Mouse (Mus musculus): Measurements from ENCODE around the gene Sik2. TPM values are rescaled to one million over a fixed set of nuclear protein-coding genes. Genes with fewer than 3 reads are reported as not detected.
A peak's percentile ranks its signal among the peaks of the same experiment; 100 is the strongest.

Sik2 gene
- total and polyA plus RNA-seq, 3 experiments, result 7.5 to 12.1 TPM; not detected in 1

DNA sequence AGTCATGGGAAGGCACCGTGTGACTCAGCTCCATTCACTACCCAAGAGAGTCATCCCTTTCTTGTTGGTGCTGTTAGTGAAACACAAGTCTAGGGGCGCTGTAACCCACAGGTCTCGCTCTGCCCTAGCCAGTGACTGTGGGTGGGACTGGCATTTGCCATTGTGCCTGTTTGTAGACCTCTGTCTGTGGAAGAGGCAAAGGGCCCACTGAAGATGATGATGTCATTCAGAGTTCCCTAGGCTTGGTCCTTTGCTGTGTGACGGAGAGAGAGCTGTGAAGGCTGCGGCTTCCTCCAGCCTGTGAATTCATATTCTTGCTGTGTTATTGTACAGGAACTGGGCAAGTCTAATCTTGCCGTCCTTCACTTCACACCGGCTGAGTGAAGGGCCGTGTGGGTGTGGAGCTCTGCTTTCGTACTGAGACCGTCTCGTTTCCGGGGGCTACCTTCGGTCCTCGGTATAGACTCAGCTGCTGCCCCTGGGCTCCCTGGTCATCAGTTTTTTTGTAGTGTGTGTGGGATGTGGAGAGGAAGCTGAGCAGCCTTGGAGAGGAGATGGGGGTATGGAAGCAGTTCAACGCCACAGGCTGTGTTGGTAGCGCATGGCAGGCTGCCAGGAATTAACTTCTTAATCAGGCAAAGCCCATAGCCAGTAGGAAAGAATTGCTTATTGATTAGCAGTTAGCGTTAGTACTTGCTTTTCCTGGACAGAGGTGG lies 156.1 kb downstream of the Sik2 start (continued):
- no peak for TF ChIP-seq BHLHE40 (IDR thresholded peaks at IDR 0.05; ENCODE audit: borderline replicate concordance, low read depth, low read length)
- TF ChIP-seq USF1 (IDR thresholded peaks at IDR 0.05; ENCODE audit: low read depth, low read length), result no peak
- TF ChIP-seq MAZ (IDR thresholded peaks at IDR 0.05; ENCODE audit: low read depth, low read length), result no peak
- peak; percentile 32 for TF ChIP-seq RAD21 (IDR thresholded peaks at IDR 0.05; ENCODE audit: low read depth, low read length)
- no peak for TF ChIP-seq MYC (IDR thresholded peaks at IDR 0.05; ENCODE audit: low read depth, low read length)
- no peak for TF ChIP-seq CHD1 (IDR thresholded peaks at IDR 0.05; ENCODE audit: low read depth, low read length)
- 0 out of 2 replicates have a peak, but pooled peaks have one; percentile 19 for TF ChIP-seq HCFC1 (IDR thresholded peaks at IDR 0.05; ENCODE audit: low read depth, low read length)
- TF ChIP-seq SIN3A (IDR thresholded peaks at IDR 0.05; ENCODE audit: low read length), result peak; percentile 57; the same call in 1 of the 2 replicates
- TF ChIP-seq CHD2 (IDR thresholded peaks at IDR 0.05; ENCODE audit: low read length), result no peak
- TF ChIP-seq NELFE (IDR thresholded peaks at IDR 0.05; ENCODE audit: low read depth, low read length), result peak; percentile 39; the same call in 1 of the 2 replicates
- TF ChIP-seq ZKSCAN1 (IDR thresholded peaks at IDR 0.05; ENCODE audit: low read depth, low read length), result no peak
- TF ChIP-seq SMC3 (IDR thresholded peaks at IDR 0.05; ENCODE audit: low read depth, low read length), result peak; percentile 40

DNA sequence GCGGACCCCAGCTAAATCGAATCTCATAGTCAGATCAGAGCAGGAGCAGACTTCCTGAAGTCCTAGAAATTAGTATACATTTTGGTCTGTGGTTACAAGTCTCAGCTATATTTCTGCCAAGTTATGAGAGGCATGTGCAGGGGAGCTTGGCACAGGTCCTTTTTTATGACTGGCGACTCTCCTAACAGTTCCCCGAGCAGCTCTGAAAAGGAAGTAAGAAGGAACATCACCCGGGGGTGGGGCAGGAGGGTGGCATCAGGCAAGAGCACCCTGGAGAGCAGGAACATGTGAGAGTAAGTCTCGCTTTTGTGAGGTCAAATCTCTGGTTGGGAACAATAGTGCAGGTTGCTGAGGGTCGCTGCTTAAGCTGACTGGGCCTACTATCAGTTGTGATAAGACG lies 158.2 kb downstream of the Sik2 start:
- peak overlapping the region; percentile 36 for H3K9ac ChIP-seq (ENCODE audit: control insufficient read depth, low read depth, low read length, poor library complexity, severe bottlenecking)
- H3K9me3 ChIP-seq (replicated peaks; ENCODE audit: insufficient read depth, low read length), result no peaks in the 10 kb centered on the region
- TF ChIP-seq ZNF384 (IDR thresholded peaks at IDR 0.05; ENCODE audit: low read depth, low read length), result no peak
- peak; percentile 76 for TF ChIP-seq MXI1 (IDR thresholded peaks at IDR 0.05; ENCODE audit: low read depth, low read length)
- no peak for TF ChIP-seq HCFC1 (IDR thresholded peaks at IDR 0.05; ENCODE audit: low read depth, low read length)
- TF ChIP-seq MAZ (IDR thresholded peaks at IDR 0.05; ENCODE audit: low read depth, low read length), result 0 out of 2 replicates have a peak, but pooled peaks have one; percentile 45
- TF ChIP-seq TCF12 (IDR thresholded peaks at IDR 0.05; ENCODE audit: low read depth, low read length), result 0 out of 2 replicates have a peak, but pooled peaks have one; percentile 12
- peak; percentile 75; the same call in 1 of the 2 replicates for TF ChIP-seq SIN3A (IDR thresholded peaks at IDR 0.05; ENCODE audit: low read length)
- TF ChIP-seq MAX (IDR thresholded peaks at IDR 0.05; ENCODE audit: low read length), result peak; percentile 53
- peak; percentile 71; the same call in 1 of the 2 replicates for TF ChIP-seq GATA1 (IDR thresholded peaks at IDR 0.05; ENCODE audit: low read depth, low read length)
- peak; percentile 28 to 44; a peak in 2 of 4 replicates for TF ChIP-seq EP300 (IDR thresholded peaks at IDR 0.05; ENCODE audit: low read depth in 1 of 2, low read length in 2 of 2)
- TF ChIP-seq BHLHE40 (IDR thresholded peaks at IDR 0.05; ENCODE audit: borderline replicate concordance, low read depth, low read length), result peak; percentile 52; the same call in 1 of the 2 replicates
- TF ChIP-seq NRF1 (IDR thresholded peaks at IDR 0.05; ENCODE audit: insufficient read depth, low read depth, low read length, poor library complexity, severe bottlenecking), result no peak
- H3K79me2 ChIP-seq (ENCODE audit: control insufficient read depth, insufficient read depth, low read length, poor library complexity), result no peaks in the 10 kb centered on the region
- H3K27me3 ChIP-seq (ENCODE audit: control insufficient read depth in 1 of 2, insufficient read depth in 2 of 2, low read length in 2 of 2), result no peaks in the 10 kb centered on the region
- peaks cover 0 to 17% of the 10 kb centered on the region in 2 experiments; a peak in 2 of 4 replicates for H3K36me3 ChIP-seq (ENCODE audit: control insufficient read depth in 1 of 2, insufficient read depth in 2 of 2, low read length in 2 of 2)
- H3K4me1 ChIP-seq (ENCODE audit: control insufficient read depth in 1 of 2, insufficient read depth in 2 of 2, low read length in 2 of 2), result peaks cover 10 to 28% of the 10 kb centered on the region in 2 experiments; a peak in 3 of 4 replicates
- DNase-seq (ENCODE audit: low read depth, low spot score), result peak; percentile 74
- no peak overlapping the region for H3K27ac ChIP-seq (ENCODE audit: control insufficient read depth, low read depth, low read length)
- peak overlapping the region; percentile 25 to 37 for H3K4me3 ChIP-seq (ENCODE audit: control insufficient read depth in 1 of 2, insufficient read depth in 1 of 2, low read depth in 2 of 2, low read length in 2 of 2)

Measured in MEL (cell line).